Mouse (Mus musculus) v-Abl transformed pro-B cells (cell line): ENCODE data around the gene Vav2.

ENCODE experiments used
- in situ Hi-C, 2 experiments: fragments of 400-800 bp; cut with MboI; formaldehyde crosslinking; loops; one replicate each; pipeline ENCODE4 v1.15.1; 2025; ENCODE audit not compliant: unreplicated experiment in 2 of 2

The Vav2 gene

DNA sequence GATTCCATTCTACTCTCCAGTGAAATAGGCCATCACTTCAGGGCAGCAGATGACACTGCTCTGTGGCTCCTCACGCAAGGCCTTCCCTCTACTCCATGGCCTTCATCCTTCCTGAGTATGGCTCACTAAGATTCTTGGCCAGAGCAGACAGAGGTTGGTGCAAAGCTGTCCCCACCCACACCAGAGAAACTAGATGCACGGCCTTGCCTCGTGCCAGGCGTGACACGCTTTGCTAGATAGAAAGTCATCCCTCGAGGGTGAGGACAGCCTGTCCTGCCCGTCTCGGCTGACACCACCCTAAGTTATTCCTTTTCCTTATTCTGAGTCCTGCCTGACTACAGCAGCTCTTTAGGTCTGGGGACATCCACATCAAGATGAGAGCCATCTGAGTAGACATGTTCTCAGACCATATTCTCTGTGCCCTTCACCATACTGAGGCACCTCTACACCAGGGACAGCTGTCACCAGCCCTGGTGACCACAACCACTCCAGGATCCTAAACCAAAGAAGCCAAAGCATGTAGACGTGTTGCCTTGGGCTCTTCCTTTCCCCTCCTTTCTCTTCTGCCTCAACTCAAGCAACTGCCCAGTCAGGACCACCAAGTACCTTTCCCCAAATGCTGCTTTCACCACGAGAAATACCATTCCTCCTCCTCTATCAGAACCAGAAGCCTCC, 97.3 kb downstream of the Vav2 start:
- in situ Hi-C loops: loop anchor here in 1 of 2 experiments (5.0 kb wide), 1 partner anchor 37 kb away; no protein-coding TSS in a partner anchor

DNA sequence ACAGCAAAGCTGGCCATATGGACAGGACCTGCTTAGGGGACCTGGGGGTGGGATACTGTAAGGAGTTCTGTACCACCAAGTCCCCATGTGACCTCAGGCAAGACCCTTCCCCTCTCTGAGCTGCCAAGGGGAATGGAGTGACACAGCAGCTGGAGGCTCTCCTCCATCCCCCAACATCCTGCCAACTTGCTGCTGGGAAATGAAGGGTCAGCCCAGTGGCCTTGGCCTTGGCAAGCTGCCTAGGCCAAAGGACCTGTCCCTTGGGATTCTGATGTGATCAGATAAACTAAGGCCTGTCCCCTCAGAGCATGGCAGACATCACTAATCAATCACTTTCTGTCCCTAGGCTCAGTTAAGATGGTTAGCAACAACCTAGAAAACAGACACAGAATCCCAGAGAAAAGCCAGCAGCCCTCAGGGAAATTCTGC, 98.2 kb downstream of the Vav2 start:
- in situ Hi-C loops: loop anchor here in 1 of 2 experiments (5.0 kb wide), 1 partner anchor 36 kb away; no protein-coding TSS in a partner anchor

GRCm38 (mm10) chr2:27327886-27328285, 98.9 kb downstream of the Vav2 start:
- in situ Hi-C loops: loop anchor here in 1 of 2 experiments (5.0 kb wide), 1 partner anchor 36 kb away; no protein-coding TSS in a partner anchor

GRCm38 (mm10) chr2:27327076-27327475, 99.8 kb downstream of the Vav2 start:
- in situ Hi-C loops: loop anchor here in 1 of 2 experiments (5.0 kb wide), 1 partner anchor 35 kb away; no protein-coding TSS in a partner anchor

- in situ Hi-C loops: loop anchor here in 1 of 2 experiments (5.0 kb wide), 1 partner anchor 34 kb away; no protein-coding TSS in a partner anchor
Observed at GRCm38 (mm10) chr2:27326357-27326756, 100.5 kb downstream of the Vav2 start.

- in situ Hi-C loops: loop anchor here in 1 of 2 experiments (5.0 to 25.0 kb wide), 2 partner anchors 32 to 1213 kb away; no protein-coding TSS in a partner anchor
Observed at GRCm38 (mm10) chr2:27324690-27325089, 102.1 kb downstream of the Vav2 start.

DNA sequence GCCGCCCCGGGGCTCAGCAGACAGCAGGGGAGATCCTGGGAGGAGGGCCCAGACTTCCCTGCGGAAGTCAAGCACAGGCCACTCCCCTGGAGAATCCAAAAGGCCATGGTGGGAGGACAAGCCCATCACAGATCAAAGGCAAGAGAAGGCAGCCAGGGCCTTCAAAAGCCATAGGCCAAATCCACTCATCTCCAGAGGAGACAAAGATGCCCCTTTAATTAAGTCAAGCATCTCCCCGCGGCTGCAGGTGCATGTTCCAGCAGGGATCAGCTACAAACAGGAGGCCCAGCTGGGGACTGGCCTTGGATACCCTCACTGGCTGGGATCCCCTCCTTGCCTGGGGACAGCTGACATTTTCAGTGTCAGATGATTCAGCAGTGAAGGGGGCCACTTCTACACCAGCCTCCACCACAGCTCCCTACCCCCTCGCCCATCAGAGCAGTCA, 105.4 kb downstream of the Vav2 start:
- in situ Hi-C loops: loop anchor here in 1 of 2 experiments (25.0 kb wide), 1 partner anchor 1216 kb away; no protein-coding TSS in a partner anchor

DNA sequence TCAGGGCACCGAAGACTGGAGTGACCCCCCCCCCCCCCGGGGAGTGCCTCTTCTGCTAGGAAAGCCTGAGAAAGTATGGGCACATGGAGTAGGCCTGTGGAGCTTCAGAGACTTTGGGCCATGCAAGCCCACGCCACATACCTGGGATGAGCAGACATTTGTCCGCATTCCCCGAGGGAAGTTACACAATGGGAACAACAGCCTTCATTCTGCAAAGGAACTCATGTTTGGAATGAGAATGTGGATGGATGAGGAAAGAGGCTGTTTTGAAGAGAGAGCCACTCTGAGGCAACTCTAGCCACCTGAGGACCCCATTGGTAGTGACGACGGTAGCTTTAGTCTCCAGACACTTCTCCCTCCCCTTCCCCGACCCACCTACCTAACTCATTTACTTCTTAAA, 106.0 kb downstream of the Vav2 start:
- in situ Hi-C loops: loop anchor here in 1 of 2 experiments (25.0 kb wide), 1 partner anchor 1216 kb away; no protein-coding TSS in a partner anchor

DNA sequence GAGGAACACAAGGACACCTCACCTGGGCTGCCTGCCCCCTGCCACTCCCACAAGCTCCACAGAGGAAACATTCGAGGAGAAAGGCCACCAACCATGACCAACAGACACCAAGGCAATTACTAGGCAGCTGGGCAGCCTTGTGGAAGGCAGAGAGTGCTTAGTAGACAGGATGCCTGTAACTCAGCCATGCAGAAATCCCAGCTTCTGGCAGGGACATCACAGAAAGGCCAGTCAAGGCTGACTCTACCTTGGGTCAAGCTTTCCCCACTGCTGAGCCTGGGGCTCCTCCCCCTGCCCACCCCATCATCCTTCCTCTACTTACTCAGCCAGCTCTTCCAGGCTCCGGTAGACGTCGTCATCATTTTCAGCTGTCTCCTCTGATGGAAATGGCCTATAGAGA, 108.2 kb downstream of the Vav2 start:
- in situ Hi-C loops: loop anchor here in 1 of 2 experiments (25.0 kb wide), 1 partner anchor 1219 kb away; no protein-coding TSS in a partner anchor

DNA sequence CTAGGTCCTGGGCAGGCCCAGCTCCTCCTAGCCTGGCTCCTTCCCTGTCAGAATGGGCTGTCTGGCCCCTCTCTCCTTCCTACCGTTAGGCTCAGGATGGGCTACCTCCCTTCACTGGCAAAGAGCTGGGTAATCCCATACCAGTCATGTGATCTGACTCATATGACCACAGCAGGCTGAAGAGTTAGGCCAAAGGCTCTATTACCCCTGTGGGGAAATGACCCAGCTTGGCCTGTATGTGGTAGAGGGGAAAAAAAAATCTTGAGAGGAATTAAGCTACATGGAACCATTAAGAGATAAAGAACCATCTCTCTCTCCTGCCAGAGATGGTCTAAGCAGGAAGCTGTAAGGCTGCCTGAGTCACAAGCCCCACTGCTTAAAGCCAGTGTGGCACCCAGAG, 108.6 kb downstream of the Vav2 start:
- in situ Hi-C loops: loop anchor here in 1 of 2 experiments (25.0 kb wide), 1 partner anchor 1219 kb away; no protein-coding TSS in a partner anchor

DNA sequence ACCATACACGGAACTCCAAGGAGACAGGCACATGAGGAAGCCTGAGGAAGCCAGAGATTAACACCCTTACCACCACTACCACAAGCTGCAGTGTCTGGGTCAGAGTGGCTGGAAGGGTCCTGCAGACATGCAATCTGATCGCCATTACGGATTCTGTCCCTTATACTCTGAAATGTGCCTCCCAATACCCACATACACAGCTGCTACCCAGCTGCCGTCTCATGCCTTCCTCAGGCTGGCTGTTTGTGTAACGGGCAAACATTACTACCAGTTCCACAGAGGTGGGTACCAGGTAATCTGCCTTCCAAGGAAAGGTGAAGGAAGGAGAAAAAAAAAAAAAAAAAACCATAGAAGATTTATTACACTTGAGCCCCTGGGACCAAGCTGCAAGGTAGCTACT, 110.7 kb downstream of the Vav2 start:
- in situ Hi-C loops: loop anchor here in 1 of 2 experiments (25.0 kb wide), 1 partner anchor 1221 kb away; no protein-coding TSS in a partner anchor

DNA sequence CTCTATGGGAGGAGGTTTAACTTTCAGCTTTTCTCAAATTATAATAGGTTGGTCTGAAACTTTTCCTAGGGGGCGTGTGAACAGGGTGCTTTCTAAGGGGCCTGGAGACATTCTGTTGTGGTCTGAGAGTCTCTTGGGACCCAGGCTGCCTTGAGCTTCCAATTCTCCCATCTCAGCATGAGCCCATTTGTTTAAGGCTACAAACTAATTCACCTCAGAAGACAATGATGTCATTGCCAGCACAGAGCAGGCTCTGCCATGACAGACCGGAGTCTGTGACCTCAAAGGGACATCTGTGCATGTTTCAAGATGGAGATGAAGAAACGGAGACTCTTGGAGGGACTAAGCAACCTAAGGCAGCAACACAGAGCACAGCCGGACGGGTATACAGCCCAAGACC, 112.6 kb downstream of the Vav2 start:
- in situ Hi-C loops: loop anchor here in 1 of 2 experiments (25.0 kb wide), 1 partner anchor 1223 kb away; no protein-coding TSS in a partner anchor

DNA sequence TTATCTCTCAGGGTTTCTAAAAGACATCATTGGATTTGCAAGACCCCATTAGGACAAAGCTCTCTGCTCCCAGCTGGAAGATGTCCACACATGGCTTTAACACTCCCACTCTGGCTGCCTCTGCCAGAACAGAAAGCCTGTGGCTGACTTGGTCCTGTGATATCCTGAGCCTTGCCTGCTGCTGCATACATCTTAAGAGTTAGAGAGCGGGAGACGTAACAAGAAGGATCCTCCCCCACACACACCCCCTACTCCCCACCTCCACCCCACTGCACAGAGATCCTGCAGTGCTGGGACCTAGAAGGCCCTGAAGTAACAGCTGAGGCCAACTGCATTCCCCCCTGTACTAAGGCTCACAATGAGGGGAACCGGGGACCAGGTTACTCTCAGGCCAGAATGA, 114.3 kb downstream of the Vav2 start:
- in situ Hi-C loops: loop anchor here in 1 of 2 experiments (25.0 kb wide), 1 partner anchor 1225 kb away; no protein-coding TSS in a partner anchor

DNA sequence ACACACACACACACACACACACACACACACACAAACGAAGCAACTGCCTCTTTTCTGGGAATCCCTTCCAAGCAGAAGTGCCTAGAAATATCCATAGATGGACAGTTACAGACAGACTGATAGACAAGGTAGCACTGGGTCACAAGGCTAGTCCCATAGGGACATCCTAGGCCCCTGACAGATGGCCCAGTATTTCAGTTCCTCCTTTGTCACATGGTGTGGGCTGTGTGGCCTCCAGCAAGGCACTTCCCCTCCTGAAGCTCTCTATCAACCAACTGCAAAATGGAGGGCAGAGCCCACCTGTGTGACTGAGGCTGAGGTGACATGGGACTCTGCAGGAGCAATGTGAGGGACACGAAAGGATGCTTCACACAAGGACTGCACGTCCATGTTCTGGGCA, 115.2 kb downstream of the Vav2 start:
- in situ Hi-C loops: loop anchor here in 1 of 2 experiments (25.0 kb wide), 1 partner anchor 1226 kb away; no protein-coding TSS in a partner anchor

GRCm38 (mm10) chr2:27310908-27311307, 115.9 kb downstream of the Vav2 start:
- in situ Hi-C loops: loop anchor here in 1 of 2 experiments (25.0 kb wide), 1 partner anchor 1226 kb away; no protein-coding TSS in a partner anchor

DNA sequence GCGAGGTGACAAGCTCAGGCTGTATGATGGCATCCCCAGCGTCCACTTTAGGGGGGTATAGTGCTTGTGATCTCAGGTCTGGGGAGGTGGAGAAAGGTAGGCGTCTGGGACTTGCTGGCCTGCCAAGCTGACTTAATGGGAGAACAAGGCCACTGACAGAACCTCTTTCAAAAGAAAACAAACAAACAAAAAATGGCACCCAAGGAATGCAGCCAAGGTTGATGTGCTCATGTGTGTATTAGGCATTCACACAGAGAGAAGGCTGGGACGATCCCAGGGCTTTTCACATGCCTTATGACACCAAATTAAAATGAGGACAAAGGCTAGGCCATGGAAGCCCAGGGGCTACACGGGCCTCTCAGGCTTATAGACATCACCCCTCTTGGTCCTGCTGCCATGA, 116.6 kb downstream of the Vav2 start:
- in situ Hi-C loops: loop anchor here in 1 of 2 experiments (25.0 kb wide), 1 partner anchor 1227 kb away; no protein-coding TSS in a partner anchor

GRCm38 (mm10) chr2:27306628-27307027, 120.2 kb downstream of the Vav2 start:
- in situ Hi-C loops: loop anchor here in 1 of 2 experiments (25.0 kb wide), 1 partner anchor 1231 kb away; no protein-coding TSS in a partner anchor

GRCm38 (mm10) chr2:27304741-27305140, 122.1 kb downstream of the Vav2 start:
- in situ Hi-C loops: loop anchor here in 1 of 2 experiments (25.0 kb wide), 1 partner anchor 1233 kb away; no protein-coding TSS in a partner anchor

DNA sequence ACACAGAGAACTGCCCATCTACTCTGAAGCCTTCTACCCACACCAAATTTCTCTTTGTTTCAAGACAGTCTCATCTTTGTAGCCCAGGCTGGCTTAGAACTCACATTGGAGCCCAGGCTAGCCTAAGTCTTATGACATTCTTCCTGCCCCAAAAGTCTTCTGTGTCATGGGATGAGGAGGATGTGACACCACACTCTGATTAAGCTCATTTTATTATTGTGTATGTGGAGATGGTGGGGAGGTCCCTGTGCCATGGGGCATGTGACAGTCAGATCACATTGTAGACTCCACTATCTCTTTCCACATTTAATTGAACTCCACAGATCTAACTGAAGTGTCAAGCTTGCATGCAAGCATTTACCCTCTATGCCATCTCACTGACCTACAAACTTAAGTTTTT, 122.8 kb downstream of the Vav2 start:
- in situ Hi-C loops: loop anchor here in 1 of 2 experiments (25.0 kb wide), 1 partner anchor 1233 kb away; no protein-coding TSS in a partner anchor

DNA sequence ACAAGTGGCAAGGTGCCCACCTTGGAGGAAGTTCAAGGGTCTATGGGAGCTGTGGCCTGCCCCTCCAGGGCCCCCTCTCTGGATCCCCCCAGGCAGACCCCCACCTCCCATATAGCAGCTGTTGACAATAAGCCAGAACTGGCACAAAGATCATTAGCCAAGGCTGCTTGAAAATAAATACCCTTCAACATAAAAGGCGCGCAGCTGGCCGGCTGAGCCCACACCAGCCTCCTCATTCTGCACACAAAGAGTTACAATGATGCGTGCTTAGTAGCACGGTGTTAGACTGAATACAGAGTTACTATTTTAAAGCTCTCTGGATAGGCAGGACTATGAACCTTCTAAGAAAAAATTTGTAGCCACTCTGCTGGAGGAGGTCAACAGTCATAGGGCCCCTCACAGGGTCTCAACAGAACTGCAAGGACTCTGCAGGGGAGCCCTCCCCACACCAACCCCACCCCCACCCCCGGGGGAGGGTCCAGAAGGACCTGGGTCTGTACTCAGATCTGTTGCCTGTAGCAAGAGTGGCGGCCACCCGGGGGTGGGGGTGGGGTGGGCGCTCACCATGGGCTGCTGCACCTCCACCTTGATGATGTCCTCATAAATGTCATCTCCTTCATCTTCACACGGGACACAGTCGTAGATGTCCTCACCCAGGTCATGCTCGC, 125.3 kb downstream of the Vav2 start:
- in situ Hi-C loops: loop anchor here in 1 of 2 experiments (25.0 kb wide), 1 partner anchor 1236 kb away; no protein-coding TSS in a partner anchor
